Mouse (Mus musculus): Measurements from ENCODE around the gene Rbm45.
A peak's percentile ranks its signal among the peaks of the same experiment; 100 is the strongest.

The Rbm45 gene

GRCm38 (mm10) chr2:76369821-76370655 is at the start of gene Rbm45:
TSS of gene Rbm45 (plus strand) at chr2:76369984.
- peak; percentile 86 for DNase-seq (ENCODE audit: extremely low spot score)

- no peak for DNase-seq (ENCODE audit: extremely low spot score)
Measured at GRCm38 (mm10) chr2:76320336-76320735, 49.4 kb upstream of the Rbm45 start.

GRCm38 (mm10) chr2:76323185-76323875 is 46.5 kb upstream of the Rbm45 start:
- DNase-seq (ENCODE audit: extremely low spot score), result no peak

GRCm38 (mm10) chr2:76324463-76324862 is 45.3 kb upstream of the Rbm45 start:
- DNase-seq (ENCODE audit: extremely low spot score), result no peak

GRCm38 (mm10) chr2:76326161-76326560 is 43.6 kb upstream of the Rbm45 start:
- DNase-seq (ENCODE audit: extremely low spot score), result no peak

- DNase-seq (ENCODE audit: extremely low spot score), result no peak
Measured at GRCm38 (mm10) chr2:76330081-76330480, 39.7 kb upstream of the Rbm45 start.

GRCm38 (mm10) chr2:76332161-76332805 is 37.5 kb upstream of the Rbm45 start:
- DNase-seq (ENCODE audit: extremely low spot score), result no peak

GRCm38 (mm10) chr2:76334596-76334995 is 35.2 kb upstream of the Rbm45 start:
- no peak for DNase-seq (ENCODE audit: extremely low spot score)

- DNase-seq (ENCODE audit: extremely low spot score), result peak; percentile 31
Measured at GRCm38 (mm10) chr2:76338215-76339156, 31.3 kb upstream of the Rbm45 start, which contains the start of gene Pde11a. TSS of gene Pde11a (minus strand) at chr2:76338774.

- no peak for DNase-seq (ENCODE audit: extremely low spot score)
Measured at GRCm38 (mm10) chr2:76342146-76342545, 27.6 kb upstream of the Rbm45 start.

GRCm38 (mm10) chr2:76347839-76348238 is 21.9 kb upstream of the Rbm45 start:
- no peak for DNase-seq (ENCODE audit: extremely low spot score)

- no peak for DNase-seq (ENCODE audit: extremely low spot score)
Measured at GRCm38 (mm10) chr2:76360226-76360625, 9.6 kb upstream of the Rbm45 start, which contains the start of gene Cyct. TSS of gene Cyct (minus strand) at chr2:76360450.

GRCm38 (mm10) chr2:76362111-76362510 is 7.7 kb upstream of the Rbm45 start:
- DNase-seq (ENCODE audit: extremely low spot score), result peak; percentile 15

- DNase-seq (ENCODE audit: extremely low spot score), result no peak
Measured at GRCm38 (mm10) chr2:76365811-76366210, 4.0 kb upstream of the Rbm45 start.

- peak; percentile 75 for DNase-seq (ENCODE audit: extremely low spot score)
Measured at GRCm38 (mm10) chr2:76367188-76367922, 2.4 kb upstream of the Rbm45 start.

GRCm38 (mm10) chr2:76368861-76369660 is 723 bp upstream of the Rbm45 start:
- no peak for DNase-seq (ENCODE audit: extremely low spot score)

GRCm38 (mm10) chr2:76370656-76370922 is 805 bp downstream of the Rbm45 start:
- no peak for DNase-seq (ENCODE audit: extremely low spot score)

- no peak for DNase-seq (ENCODE audit: extremely low spot score)
Measured at GRCm38 (mm10) chr2:76372244-76372643, 2.5 kb downstream of the Rbm45 start.

GRCm38 (mm10) chr2:76374544-76375206 is 4.9 kb downstream of the Rbm45 start:
- DNase-seq (ENCODE audit: extremely low spot score), result no peak

Data from embryo, embryonic 9.5 days (tissue).